Mouse (Mus musculus) bone marrow macrophage, adult 2 months (primary cell): ENCODE measurements at regions not wholly inside any gene's neighbourhood (a gene's known extent, or its start where the extent isn't known, plus 50 kb on each side); places are given as distances from the start of the nearest gene placed in this dataset.

Source experiments
- H3K27ac ChIP-seq: 2 replicates; pipeline ENCODE4 v1.5.1; 2012; ENCODE audit warnings: low read depth, low read length; ENCODE audit not compliant: insufficient read depth
- H3K4me1 ChIP-seq: 2 replicates; pipeline ENCODE4 v1.6.1; 2012; ENCODE audit warnings: low read length; ENCODE audit not compliant: control insufficient read depth, insufficient read depth
- H3K4me3 ChIP-seq: 2 replicates; pipeline ENCODE4 v1.5.1; 2012; ENCODE audit warnings: mild to moderate bottlenecking, low read length, moderate library complexity; ENCODE audit not compliant: insufficient read depth
- CTCF ChIP-seq: IDR thresholded peaks from 2 replicates; pipeline ENCODE4 v1.5.1; 2012; ENCODE audit warnings: low read depth, mild to moderate bottlenecking, low read length, moderate library complexity
- POLR2A ChIP-seq: IDR thresholded peaks from 2 replicates; pipeline ENCODE4 v1.6.1; 2012; ENCODE audit warnings: mild to moderate bottlenecking, low read depth, low read length, borderline replicate concordance

DNA sequence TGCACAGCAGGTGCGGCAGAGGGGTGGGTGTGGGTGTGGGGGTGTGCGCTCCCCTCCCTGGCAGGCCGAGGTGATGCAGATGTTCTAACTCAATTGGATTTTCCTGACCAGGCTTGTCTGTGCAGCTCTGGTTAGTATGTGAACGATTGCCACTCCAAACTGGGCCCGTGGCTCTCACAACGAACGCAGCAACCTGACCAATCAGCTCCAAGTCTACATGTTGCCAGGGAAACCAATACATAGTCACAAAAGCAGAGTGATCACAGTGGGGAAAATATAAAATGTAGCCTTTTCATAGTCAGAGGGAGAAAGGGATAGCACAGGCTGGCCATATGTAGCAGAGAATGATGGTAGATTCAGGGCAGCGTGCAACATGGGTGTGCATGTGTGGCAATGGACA lies 287.1 kb downstream of the Gm11011 start:
- no peak overlapping the region for H3K27ac ChIP-seq
- TF ChIP-seq POLR2A (no peak), CTCF (no peak)
- no peak overlapping the region for H3K4me3 ChIP-seq
- H3K4me1 ChIP-seq, result no peaks in the 10 kb centered on the region

DNA sequence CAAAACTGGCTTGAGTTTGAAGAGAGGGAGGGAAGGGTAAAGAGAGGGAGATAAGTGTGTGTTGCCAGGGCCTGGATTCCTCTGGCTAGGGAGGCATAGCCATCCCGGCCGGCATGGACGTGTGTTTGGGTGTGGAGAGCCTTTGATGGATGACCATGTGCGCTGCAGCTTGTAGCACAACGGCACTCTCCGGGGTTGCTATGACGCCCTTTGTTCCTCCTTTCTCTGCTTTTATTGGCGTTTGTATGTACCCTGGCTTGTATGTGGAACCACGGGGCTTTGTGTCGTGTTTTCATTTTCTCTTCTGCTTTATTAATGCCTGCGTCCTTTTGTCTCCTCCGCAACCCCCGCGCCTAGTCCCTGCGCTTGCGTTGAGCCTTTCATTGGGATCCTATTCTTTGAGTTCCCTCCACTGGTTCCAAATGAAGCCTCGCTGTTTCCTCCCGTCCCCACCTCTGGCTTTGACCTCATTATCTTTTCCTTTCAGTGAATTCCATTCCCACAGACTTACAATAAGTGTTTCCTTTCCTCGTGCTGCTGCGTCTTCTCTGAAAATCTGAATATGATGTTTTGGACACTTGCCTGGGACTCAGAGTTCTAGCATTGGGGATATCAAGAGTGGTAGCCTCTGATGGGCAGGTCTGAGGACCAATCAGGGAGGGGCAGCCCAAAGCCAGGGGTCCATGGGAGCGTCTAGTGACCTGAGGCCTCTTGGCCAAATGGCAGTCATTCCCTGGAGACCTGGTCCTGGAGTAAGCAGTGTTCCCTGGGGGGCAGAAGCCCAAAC lies 289.5 kb downstream of the Gm11011 start:
- no peak overlapping the region for H3K4me3 ChIP-seq
- no peak overlapping the region for H3K27ac ChIP-seq
- no peaks in the 10 kb centered on the region for H3K4me1 ChIP-seq
- TF ChIP-seq CTCF (no peak), POLR2A (no peak)

DNA sequence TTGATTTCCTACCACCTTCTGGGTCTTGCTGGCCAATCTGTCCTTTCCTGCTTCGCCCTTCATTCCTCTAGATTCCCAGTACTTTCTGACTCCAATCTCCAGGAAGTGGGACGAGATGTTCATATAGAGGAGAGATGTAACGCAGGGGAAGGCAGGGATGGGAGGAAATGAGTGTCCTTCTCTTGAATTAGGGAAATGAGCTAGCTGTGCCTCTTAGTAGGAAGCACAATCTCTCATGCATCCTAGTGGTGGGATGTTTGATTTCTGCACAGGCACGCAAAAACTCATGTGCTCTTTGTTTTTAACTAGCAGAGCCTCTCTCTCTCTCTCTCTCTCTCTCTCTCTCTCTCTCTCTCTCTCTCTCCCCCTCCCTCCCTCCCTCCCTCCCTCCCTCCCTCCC lies 290.3 kb downstream of the Gm11011 start:
- Histone ChIP-seq H3K4me1 (no peaks in the 10 kb centered on the region), H3K4me3 (no peak overlapping the region), H3K27ac (no peak overlapping the region)
- TF ChIP-seq CTCF, result no peak
- TF ChIP-seq POLR2A, result no peak

DNA sequence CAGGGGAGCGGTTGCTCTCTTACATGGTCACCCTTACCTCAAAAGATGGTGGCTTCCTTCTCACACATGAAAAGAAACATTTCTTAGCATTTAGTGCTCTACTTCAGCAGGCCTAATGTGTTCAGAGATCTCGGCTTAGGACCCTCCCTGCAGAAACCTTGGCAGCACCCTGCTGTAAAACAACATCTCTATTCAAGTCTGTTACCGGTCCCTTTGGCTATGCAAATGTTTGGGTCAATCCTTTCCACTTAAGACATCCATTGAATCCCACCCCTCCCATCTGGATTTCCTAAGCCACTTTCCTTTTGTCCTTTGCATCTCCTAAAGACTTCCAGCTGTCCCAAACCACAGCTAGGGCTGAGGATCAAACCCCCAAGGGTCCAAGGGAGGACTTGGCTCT lies 294.2 kb downstream of the Gm11011 start:
- TF ChIP-seq CTCF, result no peak
- no peak for TF ChIP-seq POLR2A
- Histone ChIP-seq H3K4me3 (no peak overlapping the region), H3K27ac (no peak overlapping the region), H3K4me1 (no peaks in the 10 kb centered on the region)

DNA sequence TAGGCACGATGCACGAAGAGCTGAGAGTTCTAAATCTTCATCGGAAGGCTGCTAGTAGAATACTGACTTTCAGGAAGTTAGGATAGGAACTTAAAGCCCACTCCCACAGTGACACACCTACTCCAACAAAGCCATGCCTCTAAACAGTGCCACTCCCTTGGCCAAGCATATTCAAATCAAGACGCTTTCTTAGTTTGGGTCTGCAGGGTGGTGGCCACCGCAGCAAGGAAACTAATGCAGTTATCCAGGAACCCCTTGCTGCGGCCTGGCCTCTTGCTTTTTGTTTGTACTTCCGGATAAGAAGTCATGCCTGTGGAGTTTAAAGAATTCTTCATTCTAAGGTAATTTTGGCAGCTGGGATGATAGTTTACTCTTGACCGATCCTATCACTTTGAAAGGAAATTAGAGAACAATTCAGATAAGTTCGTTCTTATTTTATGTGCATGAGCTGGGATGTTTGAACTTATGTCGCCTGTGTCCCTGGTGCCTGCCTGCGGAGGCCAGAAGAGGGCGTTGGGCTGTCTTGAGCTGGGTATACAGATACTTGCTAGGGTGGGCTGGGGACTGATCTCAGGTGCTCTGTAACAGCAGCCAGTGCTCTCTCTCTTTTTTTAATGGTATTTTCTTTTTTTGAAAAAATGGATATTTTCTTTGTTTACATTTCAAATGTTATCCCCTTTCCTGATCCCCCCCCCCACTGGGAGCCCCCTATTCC lies 298.5 kb downstream of the Gm11011 start:
- Histone ChIP-seq H3K4me3 (no peak overlapping the region), H3K27ac (no peak overlapping the region), H3K4me1 (no peaks in the 10 kb centered on the region)
- TF ChIP-seq CTCF (no peak), POLR2A (no peak)

DNA sequence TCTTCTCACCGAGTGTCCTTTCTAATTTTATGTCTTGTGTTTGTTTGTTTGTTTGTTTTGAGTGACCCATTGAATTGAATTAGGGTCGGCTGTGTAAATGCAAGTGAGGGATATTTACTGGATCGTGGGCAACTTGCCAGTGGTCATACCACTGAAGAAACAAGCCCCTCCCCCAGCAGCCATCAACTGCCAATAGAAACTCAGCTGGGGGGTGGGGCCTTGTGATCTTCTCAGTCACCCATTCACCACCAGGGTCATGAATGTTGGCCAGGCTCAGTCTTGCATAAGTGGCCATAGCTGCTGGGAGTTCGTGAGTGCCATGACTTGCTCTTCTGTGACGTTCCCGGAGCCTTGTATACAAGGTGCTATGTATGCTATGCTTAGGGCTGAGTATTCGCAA lies 300.8 kb downstream of the Gm11011 start:
- TF ChIP-seq POLR2A (no peak), CTCF (no peak)

DNA sequence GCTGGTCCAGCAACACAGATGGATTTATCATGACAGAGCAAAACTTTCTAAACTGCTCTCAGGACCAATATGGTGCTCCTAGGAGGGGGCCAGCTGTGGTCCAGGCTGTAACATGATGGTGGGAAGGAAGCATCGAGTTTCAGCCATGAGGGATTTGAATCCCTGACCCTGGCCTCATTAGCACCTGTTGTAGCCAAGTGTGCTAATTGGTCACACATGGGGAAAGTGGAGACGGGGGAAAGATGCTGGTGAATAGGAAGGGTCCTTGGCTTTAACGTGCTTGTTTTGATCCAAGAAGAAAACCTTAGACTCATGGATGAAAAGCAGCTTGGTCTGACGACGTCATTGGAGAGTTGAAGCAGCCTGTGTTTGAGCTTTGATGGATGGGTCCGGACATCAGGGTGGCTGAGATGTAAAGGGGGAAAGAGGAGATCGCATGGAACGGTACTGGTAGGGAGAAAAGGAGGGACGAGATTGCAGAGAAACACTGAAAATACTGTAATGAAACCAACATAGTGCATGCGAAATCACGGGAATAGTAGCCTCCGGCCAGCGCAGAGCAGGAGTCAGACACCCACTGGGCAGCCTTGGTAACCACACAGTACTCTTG lies 304.9 kb downstream of the Gm11011 start:
- H3K4me1 ChIP-seq, result no peaks in the 10 kb centered on the region
- no peak overlapping the region for H3K27ac ChIP-seq
- no peak overlapping the region for H3K4me3 ChIP-seq
- TF ChIP-seq POLR2A (no peak), CTCF (no peak)

More for the DNA sequence above, 300.8 kb downstream of the Gm11011 start:
- no peaks in the 10 kb centered on the region for H3K4me1 ChIP-seq
- no peak overlapping the region for H3K27ac ChIP-seq
- H3K4me3 ChIP-seq, result no peak overlapping the region

DNA sequence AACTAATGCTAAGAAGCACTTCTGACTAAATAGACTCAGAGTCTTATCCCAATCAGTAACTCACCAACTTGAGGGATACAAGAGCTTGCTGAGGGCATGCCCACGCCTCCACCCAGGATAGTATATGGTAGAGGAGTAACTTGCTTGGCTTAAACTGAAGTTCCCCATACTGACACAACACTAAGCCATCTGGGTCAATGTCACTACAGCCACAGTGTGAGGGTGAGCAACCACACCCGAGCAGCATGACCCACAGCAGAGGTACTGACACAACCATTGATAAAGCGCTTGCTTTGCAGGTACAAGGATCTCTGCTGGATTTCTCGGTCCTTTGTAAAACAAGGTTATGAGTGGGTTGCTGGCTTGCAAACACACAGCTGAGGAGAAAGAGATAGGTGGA lies 312.2 kb downstream of the Gm11011 start:
- Histone ChIP-seq H3K4me3 (no peak overlapping the region), H3K27ac (no peak overlapping the region), H3K4me1 (no peaks in the 10 kb centered on the region)
- TF ChIP-seq POLR2A, result no peak
- TF ChIP-seq CTCF, result no peak

DNA sequence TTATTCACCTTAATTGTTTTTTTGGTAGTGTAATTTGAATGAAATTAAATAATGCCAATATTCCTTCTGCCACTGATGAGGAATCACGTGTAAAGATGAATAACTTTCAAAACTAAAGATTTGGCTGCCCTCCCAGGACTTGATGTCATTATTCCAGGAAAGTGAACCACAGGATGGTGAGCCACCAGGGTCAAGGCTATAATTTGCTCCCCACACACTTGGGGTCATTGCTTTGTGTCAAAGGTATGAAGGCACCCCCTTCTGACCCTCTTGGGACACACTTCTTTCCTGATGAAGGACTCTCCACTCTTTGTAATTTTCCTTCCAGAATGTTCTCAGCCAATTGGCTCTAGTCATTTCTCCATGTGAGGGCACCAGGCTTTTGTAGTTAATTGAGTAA lies 313.4 kb downstream of the Gm11011 start:
- H3K4me3 ChIP-seq, result no peak overlapping the region
- no peaks in the 10 kb centered on the region for H3K4me1 ChIP-seq
- H3K27ac ChIP-seq, result no peak overlapping the region
- no peak for TF ChIP-seq CTCF

DNA sequence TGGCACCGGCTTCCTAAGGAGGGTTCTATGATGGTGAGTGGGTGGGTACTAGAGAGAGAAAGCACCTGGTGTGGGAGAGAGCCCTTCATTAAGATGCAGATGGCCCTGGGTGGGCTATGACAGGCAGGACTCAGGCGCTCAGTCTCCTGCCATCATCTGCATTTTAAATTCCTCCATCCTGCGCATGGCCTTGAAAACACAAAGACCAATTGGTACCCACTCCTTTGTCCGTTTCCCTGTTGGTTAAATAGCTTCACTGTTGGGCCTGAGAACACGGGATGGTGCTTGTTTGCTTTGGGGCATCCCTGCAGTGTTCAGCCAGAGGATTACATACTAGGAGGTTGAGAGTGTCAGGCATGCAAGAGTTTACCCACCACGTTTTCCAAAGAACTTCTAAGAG lies 314.9 kb downstream of the Gm11011 start:
- Histone ChIP-seq H3K27ac (no peak overlapping the region), H3K4me3 (no peak overlapping the region), H3K4me1 (no peaks in the 10 kb centered on the region)
- no peak for TF ChIP-seq POLR2A
